Mouse (Mus musculus): ENCODE measurements around the gene Mocs3.

DNA sequence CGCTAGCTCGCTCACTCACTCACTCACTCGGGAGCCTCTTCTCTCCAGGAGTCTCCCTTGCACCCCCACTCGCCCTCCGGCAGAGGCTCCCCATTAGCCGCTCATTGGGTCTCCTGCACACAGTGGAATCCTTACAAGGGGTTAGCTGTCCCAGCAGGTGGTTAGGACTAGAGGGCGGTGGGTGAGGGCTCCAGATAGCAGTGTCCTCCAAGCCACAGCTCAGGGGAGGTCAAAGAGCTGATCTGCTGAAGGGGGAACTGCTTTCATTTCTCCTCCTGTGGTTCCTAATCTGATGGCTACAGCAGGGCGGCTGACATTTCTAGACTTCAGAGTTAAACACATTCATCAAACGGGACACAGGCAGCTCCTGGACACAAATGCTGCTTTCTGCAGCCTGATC lies 43.0 kb downstream of the Mocs3 start:
- no peak for TF ChIP-seq CTCF (IDR thresholded peaks at IDR 0.05; ENCODE audit: low read depth)
- TF ChIP-seq EP300 (IDR thresholded peaks at IDR 0.05; ENCODE audit: low read depth), result no peak
